Mouse (Mus musculus): Measurements from ENCODE around the gene Panx3. TPM values are rescaled to one million over a fixed set of nuclear protein-coding genes. Genes with fewer than 3 reads are reported as not detected.

Gene Panx3
- 2.7 and 9.2 TPM in 2 replicates for polyA plus RNA-seq (2012; rRNA removed)

GRCm38 (mm10) chr9:37669115-37669514 lies at the start of gene Panx3:
TSS of gene Panx3 (minus strand) at chr9:37669235.

DNA sequence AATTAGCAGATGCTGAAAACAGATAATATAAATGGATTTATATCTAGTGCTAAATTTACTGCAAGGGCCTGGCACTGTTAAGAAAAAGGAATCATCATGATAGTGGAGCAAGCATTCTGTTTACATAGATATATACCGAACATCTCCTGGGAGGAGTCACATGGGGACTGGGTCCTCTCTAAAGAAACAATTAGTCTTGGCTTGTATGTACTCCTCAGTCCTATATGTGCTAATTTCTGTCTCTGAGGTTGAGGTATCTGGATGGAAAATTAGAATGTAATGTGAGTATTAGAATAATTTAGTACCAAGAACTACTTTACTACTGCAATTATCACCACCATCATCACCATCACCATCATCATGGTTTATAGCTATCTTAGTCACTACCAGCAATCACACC lies 47.1 kb upstream of the Panx3 start, which contains the start of gene Olfr160:
Olfr160 (minus strand) TSS at position 101 of the 400 bp plus-strand sequence.

DNA sequence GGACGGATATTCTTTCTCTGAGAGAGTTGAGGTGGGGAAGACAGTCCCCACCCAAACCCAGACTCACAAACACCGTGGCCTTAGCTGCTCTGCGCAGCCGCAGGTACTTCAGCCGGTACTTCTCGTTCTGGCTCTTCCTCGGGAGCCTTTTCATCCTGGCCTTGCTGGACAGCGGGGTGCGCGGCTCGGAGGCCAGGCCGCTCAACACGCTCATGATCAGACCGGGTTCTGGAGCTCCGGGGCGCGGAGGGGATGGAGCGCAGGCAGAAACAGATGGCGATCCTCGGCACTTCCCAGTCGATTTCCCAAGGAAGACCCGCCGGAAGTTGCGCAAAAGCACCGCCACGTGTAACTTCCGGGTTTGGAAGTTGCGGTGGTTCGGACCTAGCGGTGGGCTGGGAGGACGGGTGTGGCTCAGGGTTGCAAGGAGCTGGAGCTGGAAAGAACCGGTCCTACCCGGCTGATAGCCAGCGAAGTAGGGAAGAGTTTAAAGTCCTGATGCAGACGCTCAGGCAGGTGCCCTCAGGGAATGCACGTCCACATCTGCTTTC lies 12.0 kb downstream of the Panx3 start, which contains the start of gene Tbrg1:
Tbrg1 (minus strand) TSS at position 382 of the 551 bp plus-strand sequence.

GRCm38 (mm10) chr9:37613182-37613910 lies 55.7 kb downstream of the Panx3 start, which contains the start of gene Spa17:
TSS of gene Spa17 (minus strand) at chr9:37613722.

Other genes starting within 250 kb of the Panx3 start
- 38.5 and 47.8 TPM in 2 replicates for gene Robo3, start 236.0 kb downstream of the Panx3 start, polyA plus RNA-seq (2012; rRNA removed)
- 81.7 and 82.7 TPM in 2 replicates for gene Msantd2, start 179.9 kb downstream of the Panx3 start, polyA plus RNA-seq (2012; rRNA removed)
- 27.7 and 31.4 TPM in 2 replicates for gene Esam, start 141.2 kb downstream of the Panx3 start, polyA plus RNA-seq (2012; rRNA removed)
- gene Vsig2, start 130.0 kb downstream of the Panx3 start, polyA plus RNA-seq (2012; rRNA removed): 3.9 and 4.3 TPM in 2 replicates
- 7.8 and 9.2 TPM in 2 replicates for gene Nrgn, start 116.3 kb downstream of the Panx3 start, polyA plus RNA-seq (2012; rRNA removed)
- gene Siae, start 113.5 kb downstream of the Panx3 start, polyA plus RNA-seq (2012; rRNA removed): 6.3 and 7.0 TPM in 2 replicates
- gene Spa17, start 55.5 kb downstream of the Panx3 start, polyA plus RNA-seq (2012; rRNA removed): 7.3 and 9.9 TPM in 2 replicates
- 51.9 and 70.1 TPM in 2 replicates for gene Tbrg1, start 11.9 kb downstream of the Panx3 start, polyA plus RNA-seq (2012; rRNA removed)
- not detected in 2 replicates for gene Olfr160, start 47.0 kb upstream of the Panx3 start, polyA plus RNA-seq (2012; rRNA removed)
- gene Olfr874, start 75.9 kb upstream of the Panx3 start, polyA plus RNA-seq (2012; rRNA removed): not detected in 2 replicates
- gene Olfr875, start 102.6 kb upstream of the Panx3 start, polyA plus RNA-seq (2012; rRNA removed): 0.11 TPM in 1 of 2 replicates, not detected in the other
- gene Olfr876, start 133.8 kb upstream of the Panx3 start, polyA plus RNA-seq (2012; rRNA removed): not detected in 2 replicates
- not detected in 2 replicates for gene Olfr877, start 185.0 kb upstream of the Panx3 start, polyA plus RNA-seq (2012; rRNA removed)
- gene Olfr145, start 227.5 kb upstream of the Panx3 start, polyA plus RNA-seq (2012; rRNA removed): not detected in 2 replicates
- gene Olfr878, start 248.6 kb upstream of the Panx3 start, polyA plus RNA-seq (2012; rRNA removed): not detected in 2 replicates

All from central nervous system, embryonic 14 days (tissue).